Mouse (Mus musculus) hindlimb bud, embryonic 11.5 days (tissue): Measurements from ENCODE around the gene Trmt13.
"Not testable (repeated sequence)": the region's sequence is repeated elsewhere in the genome, so short reads cannot be mapped to it uniquely, and the experiment has no call there.

Source experiments
- DNase-seq: peaks from one replicate; pipeline ENCODE4 v3.0.0-alpha.2; 2012; ENCODE audit warnings: low read depth, low spot score; ENCODE audit errors: extremely low spot score

Gene Trmt13

DNA sequence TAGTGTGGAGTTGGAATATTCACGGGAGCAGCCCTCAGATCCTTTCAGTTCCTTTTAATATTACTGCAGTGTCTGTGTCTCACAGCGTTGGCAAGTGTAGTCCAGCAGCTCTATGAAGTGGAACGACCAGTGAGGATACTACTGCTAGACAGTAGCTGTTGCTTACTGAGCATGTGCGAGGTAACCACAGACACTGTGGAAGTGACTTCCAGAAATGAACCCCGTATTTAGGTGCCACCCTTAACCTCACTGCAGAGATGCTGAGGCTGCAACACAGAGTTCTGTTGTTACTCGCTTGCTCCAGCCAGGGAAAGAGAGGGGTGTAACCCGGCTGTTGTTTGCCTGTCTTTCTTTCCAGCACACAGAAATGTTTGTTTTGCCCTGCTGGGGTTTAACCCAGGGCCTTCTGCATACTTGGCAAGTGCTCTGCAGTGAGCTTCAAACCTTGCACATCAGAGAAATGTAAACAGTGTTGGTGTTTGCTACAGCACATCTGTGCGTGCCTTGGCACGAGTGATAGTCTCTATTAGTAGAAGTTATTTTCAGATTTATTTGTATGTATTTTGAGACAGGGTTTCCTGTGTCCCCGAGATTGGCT, at the start of gene Trmt13:
TSS of gene Trmt13 (minus strand) at position 293 of the 598 bp plus-strand sequence.
- DNase-seq = no peak

DNA sequence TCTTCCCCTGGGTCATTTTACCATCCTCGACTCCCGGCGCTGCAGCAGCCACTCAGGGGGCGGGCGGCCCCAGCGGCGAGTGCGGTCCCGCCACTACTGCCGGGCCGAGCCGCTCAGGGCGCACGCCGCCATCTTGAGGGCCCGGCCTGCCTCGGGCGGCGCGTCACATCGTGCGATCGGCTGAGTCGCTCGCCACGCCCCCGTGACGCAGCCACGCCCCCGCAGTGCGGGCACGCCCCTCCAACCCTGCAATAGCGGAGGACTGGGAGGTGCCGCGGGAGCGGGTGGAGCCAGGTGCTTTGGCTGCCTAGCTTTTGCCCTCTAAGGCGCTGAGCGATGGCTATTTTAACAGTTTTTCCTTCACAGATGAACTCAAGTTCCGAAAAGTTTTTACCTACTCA, 48.1 kb upstream of the Trmt13 start, which contains the start of gene Mfsd14a:
TSS of gene Mfsd14a (minus strand) at position 215 of the 401 bp plus-strand sequence.
- peak; percentile 66 for DNase-seq

DNA sequence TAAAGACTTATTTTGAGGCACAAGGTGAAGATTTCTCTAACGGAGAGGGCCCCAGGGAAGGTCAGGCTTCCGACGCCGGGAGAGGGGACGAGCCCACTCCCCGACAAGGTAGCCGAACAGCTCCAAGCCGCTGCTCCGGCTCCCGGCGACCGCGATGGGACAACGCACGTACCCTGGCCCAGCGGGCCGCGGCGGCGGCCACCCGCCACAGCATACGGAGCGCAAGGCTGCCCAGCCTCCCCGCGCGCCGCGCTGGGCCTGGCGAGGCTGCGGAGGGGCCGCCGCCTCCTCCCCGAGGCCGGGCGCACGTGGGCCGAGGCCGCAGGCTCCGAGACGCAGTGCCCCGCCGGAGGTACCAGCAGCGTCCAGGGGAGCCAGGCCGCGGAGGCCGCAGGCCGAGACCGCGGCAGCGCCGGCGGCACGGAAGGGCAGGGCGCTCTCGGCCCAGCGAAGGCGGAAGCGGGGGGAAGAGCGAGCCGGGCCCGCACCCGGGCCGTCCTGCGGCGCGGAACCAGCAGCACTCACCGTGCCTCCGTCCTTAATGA, 47.6 kb upstream of the Trmt13 start:
- DNase-seq = no peak

DNA sequence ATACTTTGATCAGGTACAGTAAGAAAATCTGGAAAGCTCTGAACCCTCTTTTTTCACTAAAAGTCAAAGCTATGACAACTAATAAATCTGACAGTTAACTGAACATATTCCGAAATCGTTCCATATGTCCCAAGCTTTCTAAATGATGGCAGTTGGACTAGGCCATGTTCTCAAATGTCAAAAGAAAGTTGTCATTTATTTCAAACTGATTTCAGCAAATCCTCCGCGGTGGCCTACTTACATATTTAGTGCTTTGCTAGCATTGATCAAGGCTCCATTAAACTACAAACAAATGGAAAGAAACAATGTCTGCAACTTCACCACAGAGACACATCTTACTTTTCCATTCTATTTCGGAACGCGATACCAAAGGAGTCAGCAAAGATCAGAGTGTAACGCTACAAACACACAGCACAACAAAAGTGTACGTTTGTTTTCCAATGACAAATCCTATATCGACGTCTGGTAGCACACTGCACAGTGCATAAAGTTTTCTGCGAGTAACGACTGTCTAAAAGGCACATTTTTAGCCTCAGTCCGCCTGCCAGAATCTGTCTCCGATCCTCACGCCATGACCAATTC, 47.0 kb upstream of the Trmt13 start:
- no peak for DNase-seq

DNA sequence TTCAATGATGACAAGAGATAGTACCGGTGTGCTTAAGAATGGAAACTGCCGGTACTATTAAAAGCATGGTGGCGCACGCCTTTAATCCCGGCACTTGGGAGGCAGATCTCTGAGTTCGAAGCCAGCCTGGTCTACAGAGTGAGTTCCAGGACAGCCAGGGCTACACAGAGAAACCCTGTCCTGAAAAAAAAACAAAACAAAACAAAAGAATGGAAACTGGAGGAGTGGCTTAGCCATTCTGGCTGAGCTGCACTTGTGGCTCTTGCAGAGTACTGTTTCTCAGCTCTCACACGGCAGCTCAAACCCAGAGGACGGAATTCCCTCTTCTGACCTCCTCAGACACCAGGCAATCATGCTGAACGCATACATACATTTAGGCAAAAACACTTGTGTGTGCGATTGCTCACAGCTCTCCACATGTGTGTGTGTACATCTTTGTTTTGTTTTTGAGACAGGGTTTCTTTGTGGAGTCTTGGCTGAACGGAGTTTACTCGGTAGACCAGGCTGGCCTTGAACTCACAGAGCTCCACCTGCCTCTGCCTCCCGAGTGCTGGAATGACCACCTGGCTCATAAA, 45.6 kb upstream of the Trmt13 start:
- no peak for DNase-seq

DNA sequence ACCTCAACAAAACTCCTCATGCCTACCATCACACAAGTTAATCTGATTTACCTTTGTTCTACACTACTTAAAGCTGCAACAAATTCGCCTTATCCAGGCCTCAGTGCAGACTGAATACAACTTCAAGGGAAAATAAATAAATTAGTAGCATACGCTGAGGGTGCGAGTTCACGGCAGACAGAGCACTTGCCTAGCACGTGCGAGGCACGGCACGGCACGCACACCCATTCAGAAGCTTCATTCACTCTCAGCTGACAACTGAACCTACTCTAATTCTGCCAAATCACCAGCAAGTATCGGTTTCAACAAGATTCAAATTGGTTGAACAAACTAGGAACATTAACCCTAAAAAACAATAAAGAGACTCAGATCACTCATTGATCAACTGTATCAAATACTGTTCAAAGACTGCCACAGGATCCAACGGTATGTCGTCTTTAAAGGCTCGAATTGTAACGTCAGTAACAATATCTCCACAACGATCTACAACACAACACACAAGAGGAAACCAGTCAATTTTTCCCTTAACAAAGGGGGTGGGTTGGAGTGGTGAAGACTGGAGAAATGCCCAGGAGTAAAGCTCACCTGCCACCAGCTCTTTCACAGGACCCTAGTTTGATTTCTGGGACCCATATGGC, 44.7 kb upstream of the Trmt13 start:
- no peak for DNase-seq

DNA sequence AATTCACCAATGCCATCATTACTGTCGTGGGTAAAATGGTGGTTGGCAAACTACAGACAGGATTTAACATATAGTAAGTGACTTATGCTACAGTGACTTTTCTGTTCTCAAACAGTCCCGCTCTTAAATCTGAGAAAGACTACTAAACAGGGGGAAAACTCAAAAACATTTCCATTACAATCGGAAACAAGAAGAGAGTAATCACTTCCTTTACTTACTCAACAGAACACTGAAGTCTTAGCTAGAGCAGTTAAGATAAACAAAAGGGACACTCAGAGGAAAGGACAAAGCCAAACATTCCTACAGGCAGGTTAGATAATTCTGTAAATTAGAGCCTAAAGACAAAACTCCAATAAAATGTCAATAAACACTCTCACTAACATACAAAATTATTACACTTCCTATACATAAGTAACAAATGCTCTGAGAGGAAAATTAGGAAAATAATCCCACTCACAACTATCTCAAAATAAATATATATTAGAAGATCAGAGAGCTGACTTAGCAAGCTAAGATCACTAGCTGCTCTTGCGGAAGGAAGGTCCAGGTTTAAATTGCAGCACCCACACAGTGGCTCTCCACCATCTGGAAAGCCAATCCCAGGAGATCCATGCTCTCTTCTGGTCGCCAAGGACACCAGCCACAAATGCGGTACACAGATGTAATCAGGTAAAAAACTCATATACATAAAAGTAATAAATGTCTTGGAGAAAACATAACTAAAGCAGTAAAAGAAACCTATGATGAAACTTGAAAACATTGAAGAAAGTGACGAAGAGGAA, 42.0 kb upstream of the Trmt13 start:
- DNase-seq = no peak

DNA sequence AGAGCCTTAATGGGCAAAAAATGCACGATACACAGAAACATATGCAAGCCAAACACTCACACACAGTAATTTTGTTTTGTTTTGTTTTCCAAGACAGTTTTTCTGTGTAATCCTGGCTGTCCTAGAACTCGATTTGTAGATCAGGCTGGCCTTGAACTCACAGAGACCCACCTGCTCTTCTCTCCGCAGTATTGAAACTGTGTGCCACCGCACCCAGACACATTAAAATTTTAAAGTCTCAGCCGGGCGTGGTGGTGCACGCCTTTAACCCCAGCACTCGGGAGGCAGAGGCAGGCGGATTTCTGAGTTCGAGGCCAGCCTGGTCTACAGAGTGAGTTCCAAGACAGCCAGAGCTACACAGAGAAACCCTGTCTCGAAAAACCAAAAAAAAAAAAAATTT, 39.7 kb upstream of the Trmt13 start:
- DNase-seq = not testable (repeated sequence)

DNA sequence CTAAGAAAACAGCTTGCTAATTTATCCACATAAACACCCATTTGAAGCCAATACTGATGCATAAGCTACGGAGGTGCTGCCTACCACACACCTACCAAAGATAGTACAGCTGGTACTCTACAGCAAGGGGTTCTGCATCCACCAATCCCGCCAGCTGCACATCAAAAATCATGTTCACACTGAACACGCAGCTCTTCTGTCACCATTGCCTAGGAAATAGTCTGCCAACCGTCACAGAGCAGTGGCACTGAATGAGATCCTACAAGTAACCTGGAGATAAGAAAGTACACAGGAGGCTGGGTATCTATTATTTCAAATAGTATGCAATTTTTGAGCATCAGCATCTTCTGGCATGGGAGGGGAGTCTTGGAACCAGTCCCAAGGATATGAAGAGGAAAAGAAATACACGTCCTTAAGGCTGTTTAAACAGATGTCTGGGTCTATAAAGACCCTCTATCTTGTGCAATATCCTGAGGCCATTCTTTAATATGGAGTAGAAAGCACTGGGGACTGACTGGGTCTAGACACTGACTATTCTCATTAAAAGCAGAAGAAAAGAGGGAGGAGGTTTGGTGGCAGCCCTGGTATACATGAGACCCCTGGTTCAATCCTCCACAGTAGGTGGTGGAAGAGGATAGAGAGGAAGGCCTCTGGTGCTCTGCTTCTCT, 39.0 kb upstream of the Trmt13 start:
- no peak for DNase-seq

DNA sequence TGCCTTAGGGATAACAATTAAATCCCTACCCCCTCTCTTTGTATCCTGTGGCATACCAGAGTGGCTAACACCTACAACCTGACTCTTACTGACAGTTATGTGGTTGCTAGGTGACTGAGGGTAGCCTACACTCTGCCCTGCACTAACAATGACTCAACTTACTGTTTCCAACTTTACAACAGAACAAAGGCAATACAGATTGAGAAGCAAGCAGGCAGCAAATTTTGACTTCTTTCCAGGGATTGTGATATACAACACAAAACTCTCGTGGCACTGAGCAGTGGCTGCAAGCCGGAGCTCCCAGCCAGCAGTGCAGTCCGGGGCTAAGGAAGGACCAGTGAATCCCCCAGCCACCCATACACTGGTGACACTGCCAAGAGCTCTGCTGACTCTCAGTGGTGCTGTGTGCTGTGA, 37.7 kb upstream of the Trmt13 start:
- DNase-seq = no peak

DNA sequence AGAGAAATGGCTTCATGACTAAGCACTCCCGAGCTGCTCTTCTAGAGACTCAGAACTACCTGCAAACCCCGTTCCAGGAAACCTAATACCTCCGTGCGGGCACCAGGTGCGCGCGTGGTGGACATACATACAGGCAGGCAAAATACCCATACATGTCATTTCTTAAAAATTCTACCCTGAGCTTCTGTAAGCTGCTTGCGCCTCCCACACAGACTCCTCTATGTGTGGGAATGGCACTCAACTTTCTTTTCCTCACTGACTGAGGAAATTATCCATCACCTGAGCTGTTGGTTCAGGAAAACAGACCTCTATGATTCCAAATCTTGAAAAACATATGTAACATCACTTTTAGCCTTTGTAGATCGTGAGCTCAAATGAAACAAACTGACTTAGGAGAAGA, 36.3 kb upstream of the Trmt13 start:
- DNase-seq = no peak

DNA sequence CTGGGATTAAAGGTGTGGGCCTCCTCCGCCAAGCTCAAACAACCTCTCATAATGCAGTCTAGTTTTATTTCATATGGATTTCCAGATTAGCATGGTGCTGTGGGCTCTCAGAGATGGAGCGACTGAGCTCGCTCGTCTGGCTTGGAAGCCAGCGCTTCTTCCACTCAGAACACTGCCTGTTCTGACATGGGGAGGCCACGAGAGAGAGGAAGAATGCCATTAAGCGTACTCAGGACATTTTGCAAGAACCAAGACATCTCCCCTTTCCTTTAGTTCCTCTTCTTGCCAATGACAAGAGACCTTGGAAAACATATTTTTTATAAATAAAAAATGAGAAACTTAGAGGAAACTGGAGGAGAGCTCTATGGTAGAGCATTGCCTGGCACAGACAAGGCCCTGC, 34.4 kb upstream of the Trmt13 start:
- DNase-seq = no peak

DNA sequence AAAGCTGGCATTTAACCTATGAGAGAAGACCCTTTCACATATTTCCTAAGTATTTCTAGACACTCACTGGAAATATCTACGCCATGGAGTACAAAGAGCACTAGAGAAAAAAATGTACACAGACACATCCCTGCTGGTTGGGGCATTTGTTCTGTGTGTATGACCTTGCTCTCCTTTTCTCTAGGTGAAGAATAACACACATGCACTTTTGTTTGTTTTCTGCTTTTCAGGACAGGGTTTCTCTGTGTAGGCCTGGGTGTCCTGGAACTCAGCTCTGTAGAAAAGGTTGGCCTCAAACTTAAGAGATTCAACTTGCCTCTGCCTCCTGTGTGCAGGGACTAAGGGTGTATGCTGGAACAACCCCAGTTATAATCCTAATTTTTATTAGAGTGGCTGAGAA, 32.0 kb upstream of the Trmt13 start:
- no peak for DNase-seq

DNA sequence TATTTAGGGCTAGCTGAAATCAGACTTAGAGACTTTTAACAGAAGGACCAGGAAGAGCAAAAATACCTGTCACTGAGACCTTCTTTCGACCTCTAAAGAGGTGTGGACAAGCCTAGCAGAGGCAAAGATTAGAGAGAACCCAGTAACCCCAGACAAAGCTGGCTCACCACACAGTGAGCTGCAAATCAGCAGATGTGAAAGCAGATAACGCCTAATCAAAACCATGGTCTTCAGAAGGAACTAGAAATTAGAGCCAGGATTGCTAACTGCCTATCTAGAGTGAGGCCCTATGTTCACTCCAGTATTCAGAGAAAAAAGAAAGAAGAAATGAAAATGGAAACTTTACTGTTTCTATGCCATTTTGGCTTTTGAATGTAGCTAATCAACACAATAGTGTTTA, 28.0 kb upstream of the Trmt13 start:
- DNase-seq = no peak

DNA sequence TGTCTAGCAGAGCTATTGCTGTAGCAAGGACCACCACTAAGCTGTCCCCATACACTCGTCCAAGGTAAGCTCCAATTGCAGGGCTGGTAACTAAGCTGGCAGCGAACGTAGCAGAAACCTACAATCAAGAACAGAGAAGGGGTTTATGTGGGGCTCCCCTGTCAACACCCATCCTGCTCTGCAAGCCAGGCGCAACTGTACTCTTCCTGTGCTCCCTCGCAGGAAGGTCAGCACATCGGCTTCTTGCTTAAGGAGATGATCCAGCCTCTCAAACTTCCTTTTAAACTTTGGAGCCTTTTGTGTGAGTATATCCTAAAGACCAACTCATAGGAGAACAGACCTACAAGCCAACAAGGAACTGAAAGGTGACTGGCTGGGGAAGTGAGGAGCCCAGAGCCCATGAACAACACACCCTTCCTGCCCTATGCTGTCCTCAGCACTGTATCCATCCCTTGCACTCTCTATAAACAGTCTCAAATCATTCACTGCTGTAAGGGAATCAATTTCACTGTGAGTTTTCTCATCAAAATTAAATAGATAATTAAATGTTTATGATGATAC, 27.5 kb upstream of the Trmt13 start:
- no peak for DNase-seq

DNA sequence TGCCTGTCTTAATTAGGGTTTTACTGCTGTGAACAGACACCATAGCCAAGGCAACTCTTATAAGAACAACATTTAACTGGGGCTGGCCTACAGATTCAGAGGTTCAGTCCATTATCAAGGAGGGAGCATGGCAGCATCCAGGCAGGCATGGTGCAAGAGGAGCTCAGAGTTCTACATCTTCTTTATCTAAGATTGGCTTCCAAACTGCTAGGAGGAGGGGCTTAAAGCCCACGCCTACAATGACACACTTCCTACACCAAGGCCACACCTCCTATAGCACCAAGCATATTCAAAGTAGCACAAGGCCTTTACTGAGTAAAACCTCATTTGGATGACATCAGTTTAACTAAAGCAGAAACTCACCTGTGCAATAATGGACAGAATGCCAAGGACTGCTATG, 25.6 kb upstream of the Trmt13 start:
- no peak for DNase-seq

DNA sequence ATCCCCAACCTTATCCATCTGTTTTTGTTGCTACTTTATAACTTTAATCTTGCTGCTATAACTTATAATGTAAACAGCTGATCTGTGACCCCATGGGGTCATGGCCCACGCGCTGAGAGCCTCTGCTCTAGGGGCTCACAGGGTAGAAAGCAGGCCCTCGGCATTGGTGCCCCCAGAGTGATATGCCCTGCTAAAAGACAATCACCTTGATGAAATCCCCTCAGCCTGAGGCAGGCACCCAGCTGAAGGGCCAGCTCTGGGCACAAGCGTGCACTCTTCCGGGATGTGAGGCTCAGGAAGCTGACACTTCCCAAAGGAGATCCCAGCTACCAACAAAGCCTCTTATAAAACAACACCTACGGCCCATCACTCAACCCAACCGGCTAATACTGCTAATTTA, 24.2 kb upstream of the Trmt13 start:
- DNase-seq = no peak

DNA sequence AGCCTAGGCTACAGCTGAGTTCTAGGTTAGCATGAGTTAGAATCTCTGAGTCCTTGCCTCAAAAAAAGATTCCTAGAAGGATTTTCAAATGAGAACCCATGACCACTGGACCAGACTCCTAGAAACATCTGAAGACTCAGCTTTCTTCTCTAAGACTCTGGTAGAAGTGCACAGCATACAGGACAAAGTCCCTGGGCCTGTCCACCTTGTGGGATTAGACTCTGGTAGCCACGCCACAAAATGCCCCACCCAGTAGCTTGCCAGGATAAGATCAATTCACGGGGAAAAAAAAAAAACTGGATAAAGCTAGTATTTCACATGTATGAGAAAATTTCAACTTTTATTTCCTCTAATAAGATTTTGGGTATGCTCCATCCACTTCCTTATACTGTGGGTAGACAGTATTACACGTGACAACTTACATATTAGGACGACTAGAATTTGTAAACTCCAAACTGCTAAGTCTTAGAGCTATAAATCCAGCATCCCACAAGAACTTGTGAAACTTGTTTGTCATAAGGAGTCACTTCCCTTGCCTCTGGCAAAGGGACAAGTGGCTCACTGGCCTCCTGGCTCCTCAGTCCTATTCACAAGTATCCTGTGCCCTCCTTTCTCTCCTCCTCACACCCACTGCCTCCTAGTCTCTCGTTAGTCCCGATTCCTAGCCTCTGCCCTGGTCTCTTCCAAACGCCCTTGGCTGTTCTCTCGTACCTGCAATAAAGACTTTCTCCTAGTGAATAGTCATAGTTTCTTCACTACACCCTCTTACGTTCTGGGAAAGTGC, 23.5 kb upstream of the Trmt13 start:
- DNase-seq = no peak

DNA sequence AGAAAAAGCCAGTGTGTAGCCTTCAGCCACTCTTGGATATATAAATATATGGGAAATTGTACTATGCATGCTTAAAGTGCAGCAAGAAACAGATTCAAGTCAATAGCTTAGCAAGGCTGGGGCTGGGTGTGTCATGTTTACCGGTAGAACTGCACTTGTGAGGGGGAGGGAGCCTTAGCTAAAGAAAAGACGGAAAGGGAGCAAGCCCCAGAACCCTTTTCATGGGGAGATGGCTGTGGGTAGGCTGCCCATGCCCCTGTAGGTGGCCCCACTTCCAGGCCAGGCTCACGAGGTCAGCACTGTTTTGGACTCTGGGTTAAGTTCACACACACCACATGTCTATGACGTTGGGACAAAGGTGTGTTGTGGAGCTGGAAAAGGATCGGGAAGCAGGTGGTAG, 21.4 kb upstream of the Trmt13 start:
- DNase-seq = no peak

DNA sequence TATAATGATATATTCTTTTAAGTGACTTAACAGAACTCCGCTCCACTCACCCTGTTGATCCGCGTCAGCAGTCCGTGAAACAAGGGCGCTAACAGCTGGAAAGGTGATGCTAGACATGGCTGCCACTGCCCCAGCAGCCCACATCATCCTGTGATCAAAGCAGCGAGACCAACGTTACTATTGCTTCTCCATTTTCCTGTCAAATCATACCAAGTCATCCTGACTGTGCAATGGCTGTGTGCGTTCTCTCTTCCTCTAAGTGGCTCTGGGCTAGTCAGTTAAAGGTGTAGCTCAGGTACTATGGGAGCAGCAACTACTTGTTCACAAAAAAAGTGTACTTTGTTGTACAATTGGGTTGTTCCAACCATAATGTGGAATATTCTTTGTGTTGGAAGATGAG, 20.5 kb upstream of the Trmt13 start:
- DNase-seq = no peak
